In the genomic region with DNA sequence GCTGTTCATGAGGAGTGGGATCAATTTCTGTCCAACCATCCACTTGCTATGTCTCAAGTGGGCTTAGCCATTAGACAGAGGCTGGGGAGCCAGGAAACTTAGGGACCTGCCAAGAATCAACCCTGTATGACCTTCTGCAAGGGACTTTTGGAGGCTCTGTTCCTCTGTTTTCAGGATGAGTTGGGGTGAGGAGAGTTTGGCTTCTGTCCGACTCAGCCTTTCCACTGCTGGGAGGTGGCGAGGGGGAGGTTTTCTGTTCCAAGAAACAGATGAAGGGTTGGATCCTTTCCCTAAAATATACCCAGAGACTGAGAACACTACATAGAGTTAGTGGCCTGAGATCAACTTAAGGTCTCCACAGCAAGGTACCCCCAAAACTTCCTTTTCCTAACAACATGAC, we compare ENCODE assay signal across 16 mouse cellular contexts.
A peak's percentile ranks its signal among the peaks of the same experiment; 100 is the strongest.
DNase-seq lines count a peak whose midpoint lies in the region.
"Had no signal": no experiment of that assay in that cellular context is flagged by ENCODE, and none has a peak within 500 bp of the region (broad histone marks: within the 10 kb centered on the region; RNA-seq: fewer than 3 reads in every experiment).

No protein-coding gene starts in this region.

- intact Hi-C loops in left cerebral cortex, postnatal 4 days (cut with DNase I), result no loop called here

- peak; percentile 39 to 61 for DNase-seq in cerebellum, postnatal 10 days
- no peak for DNase-seq in cerebellum, adult 8-10 months
- peak; percentile 39 to 58 for DNase-seq in left cerebral cortex, adult 18-20 months (ENCODE audit: low spot score in 2 of 2)
- no peak for DNase-seq in left cerebral cortex, postnatal 4 days
- peak; percentile 28 to 36 for DNase-seq in right cerebral cortex, adult 2 months (ENCODE audit: low spot score in 2 of 2)
- DNase-seq in right cerebral cortex, postnatal 10 days (ENCODE audit: low spot score in 2 of 2), result no peak
- DNase-seq in kidney, postnatal 14 days, result no peak
- no peak for DNase-seq in heart, adult 11 months
- DNase-seq: adrenal gland, adult 8-10 months; cerebellum, adult 9-10 months; gastrocnemius, postnatal 10 days; heart, postnatal 14 days; kidney, adult 2 months; kidney, postnatal 4 days; lung, postnatal 36 days; thymus, postnatal 4 days had no signal

Comparison
In these comparisons a context has a peak if more than half of its experiments do, and no peak if none do; other contexts are left out.
1. DNase-seq: peak in cerebellum, postnatal 10 days (2 of 2), left cerebral cortex, adult 18-20 months (2 of 2) and right cerebral cortex, adult 2 months (2 of 2); none in cerebellum, adult 8-10 months (single experiment), left cerebral cortex, postnatal 4 days (single experiment), right cerebral cortex, postnatal 10 days (0 of 2), kidney, postnatal 14 days (single experiment) and heart, adult 11 months (single experiment).